Mouse (Mus musculus) embryonic facial prominence, embryonic 11.5 days (tissue): ENCODE measurements at regions not wholly inside any gene's neighbourhood (a gene's known extent, or its start where the extent isn't known, plus 50 kb on each side); places are given as distances from the start of the nearest gene placed in this dataset.

Experiments used
- ATAC-seq: fragments of 200-750 bp; cut with Nextera tagmentation; replicated peaks from 2 replicates; pipeline ENCODE4 v1.8.0; 2017; ENCODE audit warnings: low read depth; ENCODE audit not compliant: insufficient number of reproducible peaks, low FRiP score, low TSS enrichment
- DNase-seq: peaks from one replicate; pipeline ENCODE4 v3.0.0-alpha.2; 2015; ENCODE audit warnings: low spot score
- H3K27ac ChIP-seq: fragments of 300-500 bp; sonication (generic); replicated peaks from 2 replicates; pipeline ENCODE4 v1.5.1; 2014; ENCODE audit warnings: mild to moderate bottlenecking, low read depth, low read length, control low read depth
- H3K27me3 ChIP-seq: fragments of 300-500 bp; sonication (generic); 2 replicates; pipeline ENCODE4 v1.6.1; 2014; ENCODE audit warnings: mild to moderate bottlenecking, low read length, moderate library complexity, mixed read lengths; ENCODE audit not compliant: control insufficient read depth, insufficient read depth
- H3K36me3 ChIP-seq: fragments of 300-500 bp; sonication (generic); replicated peaks from 2 replicates; pipeline ENCODE4 v1.6.1; 2014; ENCODE audit warnings: low read depth, mild to moderate bottlenecking, low read length, moderate library complexity, mixed read lengths; ENCODE audit not compliant: control insufficient read depth, insufficient read depth
- H3K4me1 ChIP-seq: fragments of 300-500 bp; sonication (generic); 2 replicates; pipeline ENCODE4 v1.6.1; 2014; ENCODE audit warnings: low read length, mixed read lengths; ENCODE audit not compliant: control insufficient read depth, insufficient read depth
- H3K4me2 ChIP-seq: fragments of 300-500 bp; sonication (generic); 2 replicates; pipeline ENCODE4 v1.6.1; 2014; ENCODE audit warnings: low read depth, mild to moderate bottlenecking, control low read depth, low read length, moderate library complexity
- H3K4me3 ChIP-seq: fragments of 300-500 bp; sonication (generic); 2 replicates; pipeline ENCODE4 v1.5.1; 2014; ENCODE audit warnings: low read depth, low read length, control low read depth
- H3K9ac ChIP-seq: fragments of 300-500 bp; sonication (generic); replicated peaks from 2 replicates; pipeline ENCODE4 v1.6.1; 2014; ENCODE audit warnings: mild to moderate bottlenecking, control low read depth, low read length
- H3K9me3 ChIP-seq: fragments of 300-500 bp; sonication (generic); replicated peaks from 2 replicates; pipeline ENCODE4 v1.6.1; 2016; ENCODE audit warnings: mild to moderate bottlenecking, low read length, inconsistent platforms, mixed read lengths; ENCODE audit not compliant: control insufficient read depth
- WGBS: fragments of 180-500 bp; shearing (Covaris S2); extraction: QIAGEN DNeasy Blood & Tissue Kit; methylation state at CpG from one replicate; pipeline ENCODE4 v1.1.7; 2014; 5-methylcytosine and 5-hydroxymethylcytosine counted together

GRCm38 (mm10) chr10:14333344-14333743 lies 212.1 kb downstream of the Adgrg6 start:
- ATAC-seq (no peak), DNase-seq (no peak)
- Histone ChIP-seq H3K4me1 (no peaks in the 10 kb centered on the region), H3K4me2 (no peak overlapping the region), H3K36me3 (no peaks in the 10 kb centered on the region), H3K27me3 (no peaks in the 10 kb centered on the region), H3K9me3 (no peaks in the 10 kb centered on the region), H3K27ac (no peak overlapping the region), H3K9ac (no peak overlapping the region), H3K4me3 (no peak overlapping the region)
- WGBS, result 69% methylated on average over 4 of the region's 4 CpGs

- Histone ChIP-seq H3K27me3 (no peaks in the 10 kb centered on the region), H3K27ac (no peak overlapping the region), H3K4me1 (no peaks in the 10 kb centered on the region), H3K9ac (no peak overlapping the region), H3K4me2 (no peak overlapping the region), H3K9me3 (no peaks in the 10 kb centered on the region), H3K4me3 (no peak overlapping the region), H3K36me3 (no peaks in the 10 kb centered on the region)
- DNase-seq (no peak), ATAC-seq (0 out of 2 replicates have a peak, but pooled peaks have one; percentile 56)
- 45% methylated on average over 4 of the region's 4 CpGs for WGBS
These were observed 212.8 kb downstream of the Adgrg6 start for GRCm38 (mm10) chr10:14332688-14333117.

- no peak for ATAC-seq
- no peaks in the 10 kb centered on the region for H3K27me3 ChIP-seq
- H3K4me1 ChIP-seq, result no peaks in the 10 kb centered on the region
- H3K4me3 ChIP-seq, result no peak overlapping the region
- no peak overlapping the region for H3K4me2 ChIP-seq
- no peak overlapping the region for H3K9ac ChIP-seq
- 79% methylated on average over 2 of the region's 2 CpGs for WGBS
- no peak for DNase-seq
- no peaks in the 10 kb centered on the region for H3K36me3 ChIP-seq
- no peak overlapping the region for H3K27ac ChIP-seq
- H3K9me3 ChIP-seq, result no peaks in the 10 kb centered on the region
These were observed 216.6 kb downstream of the Adgrg6 start for GRCm38 (mm10) chr10:14328846-14329245.

DNA sequence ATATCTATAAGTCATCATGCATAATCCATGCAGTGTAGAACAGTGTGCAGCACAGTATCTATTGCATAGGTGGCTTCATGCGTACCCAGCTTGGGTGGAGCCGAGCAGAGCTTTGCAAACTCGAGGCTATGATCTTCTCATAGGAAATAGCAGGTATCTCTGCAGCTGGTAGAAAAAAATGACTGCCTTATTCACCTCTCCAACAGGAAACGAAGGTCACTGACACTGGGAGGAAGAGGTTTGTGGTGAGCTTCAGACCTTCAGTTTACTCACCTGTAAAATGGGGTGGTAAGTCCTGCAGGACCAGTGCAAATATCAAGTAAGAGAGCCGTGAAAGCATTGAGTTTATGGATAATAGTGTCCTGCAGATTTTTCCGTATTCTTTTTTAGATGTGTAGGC lies 219.2 kb downstream of the Adgrg6 start:
- 84% methylated on average over 6 of the region's 6 CpGs for WGBS
- H3K9me3 ChIP-seq, result no peaks in the 10 kb centered on the region

GRCm38 (mm10) chr10:14321503-14321902 lies 224.0 kb downstream of the Adgrg6 start:
- no peak overlapping the region for H3K27ac ChIP-seq
- no peak for ATAC-seq
- no peaks in the 10 kb centered on the region for H3K27me3 ChIP-seq
- no peaks in the 10 kb centered on the region for H3K9me3 ChIP-seq
- H3K4me2 ChIP-seq, result no peak overlapping the region
- H3K9ac ChIP-seq, result no peak overlapping the region
- no peaks in the 10 kb centered on the region for H3K36me3 ChIP-seq
- no peaks in the 10 kb centered on the region for H3K4me1 ChIP-seq
- peak; percentile 81 for DNase-seq
- H3K4me3 ChIP-seq, result no peak overlapping the region
- WGBS, result 4% methylated on average over 4 of the region's 4 CpGs

More for the DNA sequence above, 219.2 kb downstream of the Adgrg6 start:
- no peak for DNase-seq
- no peaks in the 10 kb centered on the region for H3K36me3 ChIP-seq
- ATAC-seq, result no peak
- no peak overlapping the region for H3K4me3 ChIP-seq
- no peak overlapping the region for H3K27ac ChIP-seq
- H3K27me3 ChIP-seq, result no peaks in the 10 kb centered on the region
- no peak overlapping the region for H3K9ac ChIP-seq
- no peak overlapping the region for H3K4me2 ChIP-seq
- no peaks in the 10 kb centered on the region for H3K4me1 ChIP-seq

- no peaks in the 10 kb centered on the region for H3K4me1 ChIP-seq
- no peak overlapping the region for H3K27ac ChIP-seq
- no peaks in the 10 kb centered on the region for H3K27me3 ChIP-seq
- no peak overlapping the region for H3K4me2 ChIP-seq
- no peak overlapping the region for H3K9ac ChIP-seq
- no peaks in the 10 kb centered on the region for H3K36me3 ChIP-seq
- WGBS, result 93% methylated on average over 7 of the region's 7 CpGs
- DNase-seq (no peak), ATAC-seq (no peak)
- no peaks in the 10 kb centered on the region for H3K9me3 ChIP-seq
- no peak overlapping the region for H3K4me3 ChIP-seq
These were observed 230.2 kb downstream of the Adgrg6 start for GRCm38 (mm10) chr10:14315232-14315631.

DNA sequence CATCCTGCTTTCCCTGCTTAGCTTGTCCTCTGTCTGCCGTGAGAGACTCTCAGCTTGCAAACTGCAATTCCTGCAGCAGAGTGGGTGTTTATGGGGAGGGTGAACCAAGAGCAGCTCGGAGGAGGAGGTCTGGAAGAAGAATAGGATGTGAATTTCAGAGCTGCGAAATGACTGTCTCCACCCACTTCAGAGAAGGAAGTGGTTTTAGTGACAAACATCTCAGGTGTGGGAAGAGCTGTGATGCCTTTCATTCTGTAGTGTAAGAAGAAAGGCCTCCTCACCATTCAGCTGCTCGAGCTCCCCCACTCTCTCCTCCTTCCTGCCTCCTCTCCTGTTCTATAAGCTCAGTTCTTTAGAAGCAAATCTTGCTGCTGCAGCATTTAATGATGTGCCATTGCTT lies 230.9 kb downstream of the Adgrg6 start:
- ATAC-seq, result no peak

GRCm38 (mm10) chr10:14314004-14314581 lies 231.4 kb downstream of the Adgrg6 start:
- 77% methylated on average over 10 of the region's 10 CpGs for WGBS
- Histone ChIP-seq H3K36me3 (no peaks in the 10 kb centered on the region), H3K4me3 (no peak overlapping the region), H3K27me3 (no peaks in the 10 kb centered on the region), H3K4me2 (no peak overlapping the region), H3K27ac (no peak overlapping the region), H3K9ac (no peak overlapping the region), H3K9me3 (no peaks in the 10 kb centered on the region), H3K4me1 (no peaks in the 10 kb centered on the region)
- DNase-seq (no peak), ATAC-seq (no peak)

More for the DNA sequence above, 230.9 kb downstream of the Adgrg6 start:
- H3K27ac ChIP-seq, result no peak overlapping the region
- H3K36me3 ChIP-seq, result no peaks in the 10 kb centered on the region
- no peaks in the 10 kb centered on the region for H3K4me1 ChIP-seq
- WGBS, result 58% methylated on average over 4 of the region's 4 CpGs
- H3K4me3 ChIP-seq, result no peak overlapping the region
- no peaks in the 10 kb centered on the region for H3K9me3 ChIP-seq
- no peak overlapping the region for H3K9ac ChIP-seq
- H3K27me3 ChIP-seq, result no peaks in the 10 kb centered on the region
- no peak for DNase-seq
- no peak overlapping the region for H3K4me2 ChIP-seq
